Mouse (Mus musculus): ENCODE results near the gene 5730480H06Rik. TPM values are rescaled to one million over a fixed set of nuclear protein-coding genes. Genes with fewer than 3 reads are reported as not detected.

Gene 5730480H06Rik
- total RNA-seq, 4 experiments from 2014 or later, result 13.8 to 19.8 (median 16.4) TPM

DNA sequence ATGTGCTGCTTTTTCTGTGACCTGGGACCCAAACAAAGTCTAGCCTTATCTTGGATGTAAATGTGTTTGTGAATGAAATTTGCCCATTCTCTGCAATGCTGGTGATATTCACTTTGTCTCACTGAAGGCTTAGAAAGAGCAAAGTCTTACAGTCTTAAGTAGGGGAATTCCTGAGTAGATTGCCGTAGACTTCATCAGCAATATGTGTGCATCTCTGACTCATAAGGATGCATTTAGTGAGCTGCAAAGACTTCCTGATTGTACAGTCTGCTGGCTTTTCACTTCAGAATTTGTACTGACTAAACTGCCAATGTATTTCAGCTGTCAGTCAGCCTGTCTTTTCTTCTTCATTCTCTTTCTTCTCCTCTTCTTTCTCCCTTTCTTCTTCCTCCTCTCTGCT is 94.2 kb downstream of the 5730480H06Rik start:
- no peak for DNase-seq (ENCODE audit: low spot score in 2 of 2)

DNA sequence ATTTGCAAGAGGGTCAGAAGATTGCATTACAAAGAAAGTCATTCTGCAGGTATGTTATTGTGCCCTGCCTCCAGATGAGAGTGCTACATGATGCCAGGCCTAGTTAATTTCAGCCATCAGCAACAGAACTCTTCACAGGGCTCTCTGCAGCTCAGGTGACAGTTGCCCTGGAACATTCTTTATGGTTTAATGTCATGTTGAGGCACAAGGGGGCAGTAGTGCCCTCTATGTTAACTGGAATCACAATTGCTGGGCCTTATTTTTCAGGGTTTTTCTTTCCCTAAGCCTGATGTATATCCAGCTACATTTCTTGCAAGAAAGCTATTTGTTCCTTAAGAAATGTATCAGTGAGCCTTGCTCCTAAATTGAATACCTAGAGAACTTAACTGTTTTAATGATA is 102.7 kb downstream of the 5730480H06Rik start:
- no peak for DNase-seq (ENCODE audit: low spot score in 2 of 2)

DNA sequence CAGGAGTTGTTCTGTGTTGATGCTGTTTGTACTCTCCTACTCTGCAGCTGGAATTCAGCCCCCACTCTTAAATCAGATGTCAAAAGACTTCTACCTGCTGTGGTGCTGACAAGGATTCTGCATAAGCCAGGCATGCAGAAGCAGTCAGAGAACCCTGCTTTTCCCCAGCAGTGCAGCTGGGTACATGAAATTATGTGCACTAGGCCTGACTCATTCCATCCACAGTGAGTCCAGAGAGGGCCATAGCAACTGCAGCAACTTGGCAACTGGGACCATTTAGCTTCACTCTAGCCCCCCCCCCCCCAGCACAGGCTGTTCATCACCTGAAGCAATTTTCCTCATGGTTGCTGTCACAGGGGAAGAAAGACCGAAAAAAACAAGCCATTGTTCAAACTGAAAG is 121.1 kb downstream of the 5730480H06Rik start:
- no peak for DNase-seq (ENCODE audit: low spot score in 2 of 2)

DNA sequence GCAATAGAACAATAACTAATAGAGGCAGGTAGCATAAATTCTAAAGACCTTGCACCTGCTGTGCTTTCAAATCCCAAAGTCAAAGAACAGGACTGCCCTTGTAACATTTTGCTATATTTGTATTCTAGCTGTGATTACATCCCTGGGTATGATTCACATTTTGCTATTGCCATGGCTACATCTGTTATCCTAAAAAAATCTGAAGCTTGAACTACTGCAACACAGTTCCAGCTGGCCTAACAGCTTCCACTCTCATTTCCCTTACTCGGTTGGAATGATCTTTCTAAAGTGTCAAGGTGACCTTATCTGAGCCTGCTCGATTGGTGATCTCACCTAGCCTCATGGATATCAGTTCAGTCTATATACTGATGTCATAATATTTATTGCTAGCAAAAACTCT is 132.5 kb downstream of the 5730480H06Rik start:
- no peak for DNase-seq (ENCODE audit: low spot score in 2 of 2)
